Mouse (Mus musculus): Measurements from ENCODE around the gene Vmn1r219.
"Not testable (repeated sequence)": the region's sequence is repeated elsewhere in the genome, so short reads cannot be mapped to it uniquely, and the experiment has no call there.

The Vmn1r219 gene

DNA sequence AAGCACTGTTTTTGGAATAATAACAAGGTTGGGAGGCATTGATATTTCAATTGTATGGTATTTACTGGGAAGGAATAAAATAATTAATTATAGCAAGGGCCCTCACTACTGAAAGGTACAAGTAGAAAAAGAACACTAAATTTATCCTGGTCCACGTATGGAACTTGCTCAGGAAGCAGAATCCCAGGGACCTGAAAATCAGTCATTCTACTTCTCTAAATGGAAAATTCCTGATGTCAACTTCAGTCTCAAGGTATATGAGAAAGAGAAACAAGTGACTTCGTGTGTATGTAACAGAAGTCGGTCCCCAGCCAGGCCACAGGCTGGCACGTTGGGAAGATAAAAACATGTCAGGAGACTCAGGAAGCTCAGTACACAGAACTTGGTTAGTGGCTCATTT lies at the start of gene Vmn1r219:
TSS of gene Vmn1r219 (plus strand) at position 301 of the 400 bp plus-strand sequence.
- DNase-seq (ENCODE audit: low spot score): no peak

DNA sequence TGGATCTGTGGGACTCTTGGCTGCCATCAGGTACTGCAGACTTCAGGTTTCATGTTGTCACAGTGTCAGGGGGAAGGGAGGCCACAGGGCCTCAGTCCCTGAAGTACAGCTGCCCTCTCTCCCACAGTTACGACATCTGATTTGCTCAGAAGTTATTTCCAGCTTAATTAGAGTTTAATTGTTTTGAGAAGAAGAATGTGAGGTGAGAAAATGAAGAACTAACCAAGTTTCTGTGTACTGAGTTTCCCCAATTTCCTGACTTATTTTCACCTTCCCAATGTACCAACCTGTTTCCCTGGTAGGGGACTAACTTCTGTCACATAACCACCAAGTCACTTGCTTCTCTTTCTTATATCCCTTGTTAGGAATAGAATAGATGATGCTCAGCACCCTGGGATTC lies 41.0 kb upstream of the Vmn1r219 start, which contains the start of gene Vmn1r217:
TSS of gene Vmn1r217 (minus strand) at position 101 of the 400 bp plus-strand sequence.
- DNase-seq (ENCODE audit: low spot score): not testable (repeated sequence)

DNA sequence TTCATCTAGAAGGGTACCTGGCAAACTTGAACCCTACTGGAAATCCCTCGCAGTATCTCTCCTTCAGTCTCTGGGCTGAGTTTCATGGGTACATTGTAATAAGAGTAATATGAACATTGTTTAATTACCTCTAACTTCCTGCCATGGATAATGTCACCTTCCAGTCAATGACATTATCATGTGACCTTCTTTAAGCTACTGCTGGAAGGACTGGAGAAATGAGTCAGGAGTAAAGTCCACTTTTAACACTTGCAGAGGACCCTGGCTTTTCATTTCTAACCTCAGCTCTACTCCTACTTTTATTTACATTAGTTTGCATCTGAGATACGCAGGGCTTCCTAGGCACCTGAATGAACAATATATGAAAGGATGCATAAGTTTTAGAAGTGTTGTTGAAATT lies 38.5 kb upstream of the Vmn1r219 start:
- no peak for DNase-seq (ENCODE audit: low spot score)

DNA sequence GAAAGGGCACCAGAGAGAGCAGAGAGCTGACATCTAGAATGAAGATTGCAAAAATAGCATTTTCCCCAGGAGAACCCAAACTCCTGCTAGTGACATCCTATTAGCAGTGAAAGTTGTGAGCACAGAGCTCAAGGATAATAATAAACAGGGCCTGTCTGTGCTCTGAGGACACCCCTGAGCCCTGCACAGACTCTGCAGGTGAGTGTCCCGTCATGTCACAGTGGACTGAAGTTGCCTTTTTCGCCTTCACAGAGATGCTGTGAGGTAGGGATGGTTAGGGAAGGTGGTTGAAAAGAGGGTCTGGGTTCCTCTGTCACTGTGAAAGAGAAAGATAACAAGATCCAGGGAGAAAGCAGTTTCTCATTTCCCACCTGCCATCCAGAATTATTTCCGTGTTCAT lies 26.0 kb upstream of the Vmn1r219 start, which contains the start of gene Vmn1r218:
TSS of gene Vmn1r218 (plus strand) at position 57 of the 400 bp plus-strand sequence.
- DNase-seq (ENCODE audit: low spot score): no peak

DNA sequence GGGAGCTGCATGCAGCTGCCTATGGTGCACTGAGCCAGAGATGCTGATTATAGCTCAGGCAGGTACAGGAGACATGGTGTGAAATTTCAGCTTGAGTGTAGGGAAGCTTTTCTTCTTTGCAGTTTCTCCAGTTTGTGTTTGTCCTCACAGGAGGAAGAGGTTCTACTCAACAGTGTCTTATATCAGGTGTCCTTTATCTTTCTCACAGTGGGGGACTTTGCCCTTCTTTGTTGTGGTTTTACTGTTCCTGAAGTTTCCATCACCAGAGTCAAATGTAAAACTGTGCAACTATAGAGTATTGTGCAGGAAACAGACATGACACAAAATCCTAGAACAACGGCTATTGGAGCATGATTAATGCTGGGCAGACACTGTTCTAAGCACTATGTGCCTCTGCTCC lies 25.6 kb upstream of the Vmn1r219 start:
- no peak for DNase-seq (ENCODE audit: low spot score)

DNA sequence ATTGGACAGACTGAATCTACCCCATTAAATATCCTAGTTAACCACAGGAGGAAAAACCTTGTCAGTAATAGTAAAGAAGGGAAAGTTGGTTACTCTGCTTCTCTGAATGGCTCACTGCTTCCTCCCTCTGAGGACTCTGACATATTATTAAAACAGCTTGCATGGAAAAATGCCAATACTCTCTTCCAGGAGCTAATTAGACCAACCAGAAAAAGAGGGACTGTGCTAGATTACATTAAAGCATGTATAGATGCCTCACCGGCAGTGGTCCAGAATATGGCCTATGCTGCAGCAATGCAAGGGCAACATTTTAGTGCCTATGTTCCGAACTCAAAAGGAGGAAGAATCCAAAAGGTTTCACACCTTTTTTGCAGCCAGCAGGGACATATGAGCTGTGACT lies 20.2 kb upstream of the Vmn1r219 start:
- no peak for DNase-seq (ENCODE audit: low spot score)

DNA sequence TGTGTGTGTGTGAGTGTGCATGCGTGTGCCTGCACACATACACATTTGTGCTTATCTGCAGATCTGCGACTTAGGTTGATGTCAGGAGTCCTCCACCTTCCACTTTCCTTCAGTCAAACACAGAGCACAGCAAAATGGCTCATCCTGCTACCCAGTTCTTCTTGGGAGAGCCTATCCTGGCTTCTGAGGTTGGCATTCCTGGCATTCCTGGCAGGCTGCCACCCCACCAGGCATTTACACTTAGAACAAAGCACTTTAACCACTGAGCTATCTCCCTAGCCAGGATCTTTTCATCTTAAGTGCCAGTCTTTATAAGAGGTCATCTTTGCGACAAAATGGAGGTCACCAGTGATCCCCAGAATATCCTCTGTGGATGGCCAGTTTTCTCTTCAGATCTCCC lies 1.3 kb upstream of the Vmn1r219 start:
- no peak for DNase-seq (ENCODE audit: low spot score)

DNA sequence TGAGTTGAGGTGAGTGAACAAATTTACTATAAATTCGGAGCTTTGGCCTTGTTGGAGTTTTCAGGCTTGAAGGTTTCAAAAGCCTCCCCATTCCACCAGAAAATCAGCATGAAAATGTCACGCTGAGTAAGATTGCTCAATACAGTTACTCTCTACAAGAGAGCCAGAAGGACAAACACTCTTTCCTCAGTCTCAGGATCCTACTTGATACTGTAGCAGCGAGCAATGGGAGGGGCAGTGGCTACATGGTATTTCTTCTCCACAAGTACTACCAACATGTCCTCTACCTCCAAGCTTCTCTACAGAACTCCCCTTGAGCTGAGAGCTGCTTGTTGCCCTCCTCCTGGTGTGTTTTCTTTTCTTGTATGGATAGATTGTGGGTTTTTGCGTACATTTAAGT lies 7.4 kb downstream of the Vmn1r219 start:
- DNase-seq (ENCODE audit: low spot score): not testable (repeated sequence)

DNA sequence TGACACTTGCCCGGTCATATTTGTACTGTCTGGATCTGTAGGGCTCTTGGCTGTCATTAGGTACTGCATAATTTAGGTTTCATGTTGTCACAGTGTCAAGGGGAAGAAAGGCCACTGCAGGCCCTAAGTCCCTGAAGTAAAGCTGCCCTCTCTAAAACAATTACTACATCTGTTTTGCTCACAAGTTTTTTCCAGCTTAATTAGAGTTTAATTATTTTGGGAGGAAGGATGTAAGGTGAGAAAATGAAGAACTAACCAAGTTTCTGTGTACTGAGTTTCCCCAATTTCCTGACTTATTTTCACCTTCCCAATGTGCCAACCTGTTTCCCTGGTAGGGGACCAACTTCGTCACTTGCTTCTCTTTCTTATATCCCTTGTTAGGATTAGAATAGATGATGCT lies 28.8 kb downstream of the Vmn1r219 start, which contains the start of gene Vmn1r220:
TSS of gene Vmn1r220 (minus strand) at position 101 of the 400 bp plus-strand sequence.
- no peak for DNase-seq (ENCODE audit: low spot score)

DNA sequence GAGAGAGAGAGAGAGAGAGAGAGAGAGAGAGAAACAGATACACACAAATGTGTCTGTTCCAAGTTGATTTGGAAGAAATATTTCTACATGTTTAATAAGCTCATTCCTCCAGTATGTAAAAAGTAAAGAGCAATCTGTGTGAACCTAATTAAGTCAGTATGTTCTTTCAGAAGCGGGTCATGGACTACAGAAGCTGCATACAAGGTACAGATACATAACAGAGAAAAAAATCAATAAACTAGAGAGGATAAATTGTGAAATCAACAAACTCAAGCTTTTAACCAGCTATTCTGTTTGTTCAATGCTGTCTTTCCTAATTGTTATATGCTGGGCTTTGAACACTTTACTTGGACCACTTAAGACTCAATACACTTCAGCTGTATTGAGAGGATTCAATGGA lies 44.8 kb downstream of the Vmn1r219 start:
- DNase-seq (ENCODE audit: low spot score): not testable (repeated sequence)

DNA sequence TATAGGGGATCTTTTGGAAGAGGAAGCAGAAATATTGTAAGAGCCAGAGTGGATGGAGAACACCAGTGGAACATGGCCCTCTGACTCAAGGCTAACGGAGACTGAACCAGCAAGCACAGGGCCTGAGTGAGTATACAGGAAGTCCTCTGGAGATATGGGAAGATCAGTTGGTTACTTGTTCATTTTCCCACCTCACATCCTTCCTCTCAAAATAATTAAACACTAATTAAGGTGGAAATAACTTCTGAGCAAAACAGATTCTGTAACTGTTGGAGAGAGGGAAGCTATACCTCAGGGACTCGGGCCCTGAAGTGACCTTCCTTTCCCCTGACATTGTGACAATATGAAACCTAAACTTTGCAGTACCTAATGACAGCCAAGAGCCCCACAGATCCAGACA lies 54.7 kb downstream of the Vmn1r219 start, which contains the start of gene Vmn1r221:
TSS of gene Vmn1r221 (plus strand) at position 301 of the 400 bp plus-strand sequence.
- not testable (repeated sequence) for DNase-seq (ENCODE audit: low spot score)

Data from T-cell, adult 2 months (primary cell).